Mouse (Mus musculus) midbrain, embryonic 14.5 days (tissue): ENCODE results near the gene Ddi1. TPM values are rescaled to one million over a fixed set of nuclear protein-coding genes. Genes with fewer than 3 reads are reported as not detected.
"Not testable (repeated sequence)": the region's sequence is repeated elsewhere in the genome, so short reads cannot be mapped to it uniquely, and the experiment has no call there.

Experiments
- ATAC-seq: fragments of 200-750 bp; cut with Nextera tagmentation; 2 replicates; pipeline ENCODE4 v1.8.0; 2017; ENCODE audit warnings: moderate number of reproducible peaks, moderate library complexity; ENCODE audit not compliant: low FRiP score, low TSS enrichment
- DNase-seq: peaks from one replicate; pipeline ENCODE4 v3.0.0-alpha.2; 2015
- H3K27ac ChIP-seq: fragments of 300-500 bp; sonication (generic); replicated peaks from 2 replicates; pipeline ENCODE4 v1.5.1; 2014; ENCODE audit warnings: mild to moderate bottlenecking, low read depth, low read length, moderate library complexity
- H3K27me3 ChIP-seq: fragments of 300-500 bp; sonication (generic); 2 replicates; pipeline ENCODE4 v1.6.1; 2014; ENCODE audit warnings: low read length, control low read depth, mixed read lengths; ENCODE audit not compliant: control insufficient read depth, insufficient read depth
- H3K36me3 ChIP-seq: fragments of 300-500 bp; sonication (generic); 2 replicates; pipeline ENCODE4 v1.6.1; 2014; ENCODE audit warnings: low read length, control low read depth; ENCODE audit not compliant: control insufficient read depth, insufficient read depth
- H3K4me1 ChIP-seq: fragments of 300-500 bp; sonication (generic); 2 replicates; pipeline ENCODE4 v1.6.1; 2014; ENCODE audit warnings: mild to moderate bottlenecking, antibody characterized with exemption, low read length, control low read depth; ENCODE audit not compliant: control insufficient read depth, insufficient read depth
- H3K4me2 ChIP-seq: fragments of 300-500 bp; sonication (generic); 2 replicates; pipeline ENCODE4 v1.6.1; 2014; ENCODE audit warnings: mild to moderate bottlenecking, low read length, moderate library complexity
- H3K4me3 ChIP-seq: fragments of 300-500 bp; sonication (generic); replicated peaks from 2 replicates; pipeline ENCODE4 v1.5.1; 2014; ENCODE audit warnings: low read depth, low read length
- H3K9ac ChIP-seq: fragments of 300-500 bp; sonication (generic); replicated peaks from 2 replicates; pipeline ENCODE4 v1.6.1; 2014; ENCODE audit warnings: mild to moderate bottlenecking, low read length, moderate library complexity
- H3K9me3 ChIP-seq: fragments of 300-500 bp; sonication (generic); 2 replicates; pipeline ENCODE4 v1.6.1; 2016; ENCODE audit warnings: low read length, control low read depth, mixed read lengths; ENCODE audit not compliant: control insufficient read depth
- WGBS: fragments of 180-500 bp; shearing (Covaris S2); extraction: QIAGEN DNeasy Blood & Tissue Kit; methylation state at CpG from one replicate; pipeline ENCODE4 v1.1.7; 2014; 5-methylcytosine and 5-hydroxymethylcytosine counted together
- polyA plus RNA-seq: library from polyadenylated mRNA; unstranded; fragments of >200 nt; fragmentation: Nextera tagmentation; extraction: Ambion mirVana; gene quantifications from 2 replicates; pipeline ENCODE4 v1.2.1, GENCODE M21; 2014

The Ddi1 gene
- polyA plus RNA-seq, 1 experiment from 2014 or later: 0.03 TPM

DNA sequence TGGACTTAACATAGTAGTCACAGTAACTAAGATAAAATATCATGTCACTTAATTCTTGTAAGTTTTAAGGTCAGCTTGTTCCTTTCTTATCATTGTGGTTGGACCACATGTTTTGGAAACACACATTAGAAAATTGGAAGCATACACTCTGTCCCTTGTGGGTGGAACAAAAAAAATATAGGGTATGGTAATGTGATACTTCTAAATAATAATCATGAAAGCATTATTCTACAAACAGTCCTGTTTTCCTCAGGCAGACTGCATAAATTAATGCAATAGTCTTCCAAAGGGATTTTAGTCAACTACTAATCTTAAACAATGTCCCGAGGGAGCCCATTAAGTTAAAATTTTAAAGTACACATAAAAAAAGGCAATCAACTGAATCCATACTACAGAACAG, 6.7 kb upstream of the Ddi1 start:
- Histone ChIP-seq H3K4me3 (no peak overlapping the region), H3K27me3 (no peaks in the 10 kb centered on the region), H3K27ac (no peak overlapping the region), H3K4me1 (no peaks in the 10 kb centered on the region), H3K36me3 (no peaks in the 10 kb centered on the region), H3K9ac (no peak overlapping the region), H3K9me3 (no peaks in the 10 kb centered on the region), H3K4me2 (no peak overlapping the region)
- WGBS: 91% methylated on average over 1 of the region's 1 CpGs
- no peak for ATAC-seq
- DNase-seq: peak; percentile 9

DNA sequence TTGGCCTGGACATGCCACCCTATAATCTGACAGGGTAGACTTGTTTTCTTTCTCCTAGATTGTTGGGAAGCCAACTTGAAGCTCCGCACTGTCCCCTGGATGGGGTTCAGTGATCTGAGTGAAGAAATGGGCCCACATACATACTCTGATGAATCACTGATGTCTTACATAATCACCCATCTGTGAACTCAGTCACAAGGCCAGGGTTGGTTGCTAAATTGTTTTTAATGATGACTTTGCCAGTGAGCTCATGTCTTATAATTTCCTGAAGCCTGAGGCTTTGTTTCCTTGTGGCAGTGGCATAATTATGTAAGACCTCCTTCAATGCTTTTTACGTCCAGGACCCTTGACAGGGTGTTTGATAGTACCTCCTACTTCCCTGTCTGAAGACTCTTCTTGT, 4.8 kb downstream of the Ddi1 start:
- Histone ChIP-seq H3K9me3 (no peaks in the 10 kb centered on the region), H3K4me3 (no peak overlapping the region), H3K27me3 (no peaks in the 10 kb centered on the region), H3K9ac (no peak overlapping the region), H3K27ac (no peak overlapping the region), H3K4me1 (no peaks in the 10 kb centered on the region), H3K36me3 (no peaks in the 10 kb centered on the region), H3K4me2 (no peak overlapping the region)
- ATAC-seq (no peak), DNase-seq (no peak)
- WGBS: 92% methylated on average over 2 of the region's 2 CpGs

- Histone ChIP-seq H3K27me3 (no peaks in the 10 kb centered on the region), H3K4me2 (no peak overlapping the region), H3K27ac (no peak overlapping the region), H3K9ac (no peak overlapping the region), H3K4me3 (no peak overlapping the region), H3K4me1 (no peaks in the 10 kb centered on the region), H3K9me3 (no peaks in the 10 kb centered on the region), H3K36me3 (no peaks in the 10 kb centered on the region)
- DNase-seq: no peak
- ATAC-seq: no peak
These were observed 12.6 kb downstream of the Ddi1 start for GRCm38 (mm10) chr9:6257072-6257471.

DNA sequence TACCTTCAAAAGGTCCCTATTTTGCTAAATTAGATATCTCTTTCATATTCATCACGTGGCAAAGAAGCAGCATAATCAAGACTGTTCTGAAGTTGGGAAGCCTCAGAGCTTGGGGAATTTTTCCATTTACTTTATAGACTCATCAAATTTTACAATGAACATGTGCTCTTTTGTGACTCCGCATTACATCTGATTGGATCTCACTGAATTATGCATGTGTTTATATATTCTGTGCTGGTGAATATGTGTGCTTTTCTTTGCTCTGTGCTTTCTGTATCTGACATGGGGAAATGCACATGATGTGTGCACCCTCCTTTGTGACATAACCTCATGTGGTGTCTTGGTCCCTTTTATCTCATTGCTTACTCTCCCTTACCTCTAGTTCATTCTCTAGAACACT, 17.7 kb downstream of the Ddi1 start:
- WGBS: 74% methylated on average over 2 of the region's 2 CpGs
- Histone ChIP-seq H3K4me3 (no peak overlapping the region), H3K27ac (no peak overlapping the region), H3K9me3 (no peaks in the 10 kb centered on the region), H3K36me3 (no peaks in the 10 kb centered on the region), H3K4me2 (no peak overlapping the region), H3K4me1 (no peaks in the 10 kb centered on the region), H3K27me3 (no peaks in the 10 kb centered on the region), H3K9ac (no peak overlapping the region)
- ATAC-seq (no peak), DNase-seq (no peak)

DNA sequence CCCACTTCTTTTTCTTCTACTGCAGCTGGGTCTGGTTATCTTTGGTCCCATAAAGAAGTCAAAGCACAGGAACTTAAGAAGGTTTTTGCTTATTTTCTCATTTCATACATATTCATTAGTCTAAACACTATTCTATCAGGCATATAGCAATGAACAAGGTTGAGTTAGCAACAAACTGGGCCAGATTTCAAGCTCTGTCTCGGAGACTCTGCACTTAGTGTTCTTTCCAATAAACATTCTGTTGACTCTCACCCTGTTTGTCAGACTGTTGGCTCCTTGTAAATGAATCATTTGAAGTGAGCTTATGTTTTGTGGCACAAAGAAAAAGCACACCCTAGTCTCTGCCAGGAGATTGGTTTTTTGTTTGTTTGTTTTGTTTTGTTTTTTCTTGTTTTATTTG, 19.3 kb downstream of the Ddi1 start:
- 56% methylated on average over 1 of the region's 1 CpGs for WGBS

DNA sequence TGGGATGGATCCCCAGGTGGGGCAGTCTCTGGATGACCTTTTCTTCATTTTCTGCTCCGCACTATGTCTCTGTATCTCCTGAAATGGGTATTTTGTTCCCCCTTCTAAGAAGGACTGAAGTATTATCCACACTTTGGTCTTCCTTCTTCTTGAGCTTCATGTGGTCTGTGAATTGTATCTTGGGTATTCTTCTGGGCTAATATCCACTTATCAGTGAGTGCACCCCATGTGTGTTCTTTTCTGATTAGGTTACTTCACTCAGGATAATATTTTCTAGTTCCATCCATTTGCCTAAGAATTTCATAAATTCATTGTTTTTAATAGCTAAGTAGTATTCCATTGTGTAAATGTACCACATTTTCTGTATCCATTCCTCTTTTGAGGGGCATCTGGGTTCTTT, 33.7 kb downstream of the Ddi1 start:
- not testable (repeated sequence) for DNase-seq, H3K9ac ChIP-seq, H3K4me2 ChIP-seq, H3K27me3 ChIP-seq, H3K27ac ChIP-seq, H3K4me1 ChIP-seq, ATAC-seq, H3K4me3 ChIP-seq, H3K9me3 ChIP-seq, H3K36me3 ChIP-seq
- WGBS: 92% methylated on average over 1 of the region's 1 CpGs

More for the DNA sequence above, 19.3 kb downstream of the Ddi1 start:
- no peaks in the 10 kb centered on the region for H3K27me3 ChIP-seq
- H3K4me3 ChIP-seq: no peak overlapping the region
- DNase-seq (peak; percentile 19), ATAC-seq (no peak)
- no peak overlapping the region for H3K27ac ChIP-seq
- no peaks in the 10 kb centered on the region for H3K9me3 ChIP-seq
- H3K36me3 ChIP-seq: no peaks in the 10 kb centered on the region
- no peak overlapping the region for H3K4me2 ChIP-seq
- H3K9ac ChIP-seq: no peak overlapping the region
- H3K4me1 ChIP-seq: no peaks in the 10 kb centered on the region

DNA sequence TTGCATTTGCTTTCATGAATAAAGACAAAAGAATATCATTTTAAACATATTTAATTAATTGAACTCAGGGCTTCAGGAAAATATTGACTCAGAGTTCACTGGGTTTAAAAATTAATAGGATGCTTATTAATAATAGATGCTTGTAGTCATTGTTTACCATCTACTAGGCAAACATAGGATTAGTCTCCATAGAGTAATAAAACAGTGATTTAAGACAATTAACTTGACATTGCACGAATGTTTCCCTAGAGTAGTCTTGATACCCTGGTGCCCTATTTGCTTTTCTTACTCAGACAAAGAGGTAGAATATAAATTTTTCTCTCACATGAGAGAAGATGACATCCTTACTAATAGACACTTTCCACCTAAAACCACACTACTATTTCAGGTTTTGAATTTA, 52.1 kb downstream of the Ddi1 start:
- Histone ChIP-seq H3K9me3 (no peaks in the 10 kb centered on the region), H3K27ac (no peak overlapping the region), H3K4me1 (no peaks in the 10 kb centered on the region), H3K4me2 (no peak overlapping the region), H3K9ac (no peak overlapping the region), H3K4me3 (no peak overlapping the region), H3K27me3 (no peaks in the 10 kb centered on the region), H3K36me3 (no peaks in the 10 kb centered on the region)
- WGBS: 58% methylated on average over 1 of the region's 1 CpGs
- ATAC-seq (no peak), DNase-seq (no peak)

GRCm38 (mm10) chr9:6212862-6213261, 56.8 kb downstream of the Ddi1 start:
- no peaks in the 10 kb centered on the region for H3K27me3 ChIP-seq
- H3K4me1 ChIP-seq: no peaks in the 10 kb centered on the region
- H3K36me3 ChIP-seq: no peaks in the 10 kb centered on the region
- WGBS: 79% methylated on average over 5 of the region's 5 CpGs
- ATAC-seq: no peak
- H3K9ac ChIP-seq: no peak overlapping the region
- H3K9me3 ChIP-seq: no peaks in the 10 kb centered on the region
- no peak overlapping the region for H3K4me2 ChIP-seq
- no peak overlapping the region for H3K4me3 ChIP-seq
- DNase-seq: no peak
- no peak overlapping the region for H3K27ac ChIP-seq
